Mouse (Mus musculus): Measurements from ENCODE around the gene Unc5c. TPM values are rescaled to one million over a fixed set of nuclear protein-coding genes. Genes with fewer than 3 reads are reported as not detected.

Gene Unc5c
- polyA plus RNA-seq, 1 experiment from 2014 or later = 18.9 TPM

GRCm38 (mm10) chr3:141733844-141734243, 268.8 kb downstream of the Unc5c start:
- H3K4me2 ChIP-seq = no peak overlapping the region
- no peaks in the 10 kb centered on the region for H3K4me1 ChIP-seq
- no peak overlapping the region for H3K9ac ChIP-seq
- H3K36me3 ChIP-seq = no peaks in the 10 kb centered on the region
- H3K9me3 ChIP-seq = no peaks in the 10 kb centered on the region
- H3K27me3 ChIP-seq = no peaks in the 10 kb centered on the region
- ATAC-seq (ENCODE audit: insufficient number of reproducible peaks, insufficient read depth, low FRiP score, low TSS enrichment, low read depth) = no peak
- H3K27ac ChIP-seq = no peak overlapping the region
- no peak overlapping the region for H3K4me3 ChIP-seq
- WGBS = 88% methylated on average over 6 of the region's 6 CpGs

GRCm38 (mm10) chr3:141735285-141735684, 270.3 kb downstream of the Unc5c start:
- no peak for ATAC-seq (ENCODE audit: insufficient number of reproducible peaks, insufficient read depth, low FRiP score, low TSS enrichment, low read depth)
- Histone ChIP-seq H3K4me3 (no peak overlapping the region), H3K36me3 (no peaks in the 10 kb centered on the region), H3K4me2 (no peak overlapping the region), H3K9ac (no peak overlapping the region), H3K27me3 (no peaks in the 10 kb centered on the region), H3K27ac (no peak overlapping the region), H3K9me3 (no peaks in the 10 kb centered on the region), H3K4me1 (no peaks in the 10 kb centered on the region)

GRCm38 (mm10) chr3:141745322-141745721, 280.3 kb downstream of the Unc5c start:
- H3K4me2 ChIP-seq = no peak overlapping the region
- H3K4me1 ChIP-seq = no peaks in the 10 kb centered on the region
- H3K27ac ChIP-seq = no peak overlapping the region
- no peaks in the 10 kb centered on the region for H3K9me3 ChIP-seq
- no peaks in the 10 kb centered on the region for H3K27me3 ChIP-seq
- H3K36me3 ChIP-seq = no peaks in the 10 kb centered on the region
- no peak for ATAC-seq (ENCODE audit: insufficient number of reproducible peaks, insufficient read depth, low FRiP score, low TSS enrichment, low read depth)
- no peak overlapping the region for H3K9ac ChIP-seq
- no peak overlapping the region for H3K4me3 ChIP-seq

- Histone ChIP-seq H3K9me3 (no peaks in the 10 kb centered on the region), H3K27me3 (no peaks in the 10 kb centered on the region), H3K9ac (no peak overlapping the region), H3K36me3 (no peaks in the 10 kb centered on the region), H3K4me1 (no peaks in the 10 kb centered on the region), H3K4me3 (no peak overlapping the region), H3K27ac (no peak overlapping the region), H3K4me2 (no peak overlapping the region)
- ATAC-seq (ENCODE audit: insufficient number of reproducible peaks, insufficient read depth, low FRiP score, low TSS enrichment, low read depth) = no peak
- 87% methylated on average over 4 of the region's 4 CpGs for WGBS
These were observed 283.8 kb downstream of the Unc5c start for GRCm38 (mm10) chr3:141748694-141749381.

- no peak for ATAC-seq (ENCODE audit: insufficient number of reproducible peaks, insufficient read depth, low FRiP score, low TSS enrichment, low read depth)
- no peaks in the 10 kb centered on the region for H3K9me3 ChIP-seq
- H3K9ac ChIP-seq = no peak overlapping the region
- no peak overlapping the region for H3K4me3 ChIP-seq
- H3K27ac ChIP-seq = no peak overlapping the region
- no peaks in the 10 kb centered on the region for H3K27me3 ChIP-seq
- no peaks in the 10 kb centered on the region for H3K36me3 ChIP-seq
- no peak overlapping the region for H3K4me2 ChIP-seq
- 47% methylated on average over 7 of the region's 7 CpGs for WGBS
- peaks cover 2% of the 10 kb centered on the region; the same call in 1 of the 2 replicates for H3K4me1 ChIP-seq
These were observed 287.2 kb downstream of the Unc5c start for GRCm38 (mm10) chr3:141752172-141752571.

- ATAC-seq (ENCODE audit: insufficient number of reproducible peaks, insufficient read depth, low FRiP score, low TSS enrichment, low read depth) = peak; percentile 62; the same call in 1 of the 2 replicates
- WGBS = 35% methylated on average over 3 of the region's 3 CpGs
- peak overlapping the region; percentile 68 for H3K27ac ChIP-seq
These were observed 292.2 kb downstream of the Unc5c start for GRCm38 (mm10) chr3:141757259-141757658.

GRCm38 (mm10) chr3:141778411-141778919, 313.4 kb downstream of the Unc5c start:
- Histone ChIP-seq H3K27ac (no peak overlapping the region), H3K27me3 (no peaks in the 10 kb centered on the region), H3K9ac (no peak overlapping the region), H3K4me2 (no peak overlapping the region), H3K4me3 (no peak overlapping the region), H3K36me3 (no peaks in the 10 kb centered on the region), H3K4me1 (peaks cover 11% of the 10 kb centered on the region), H3K9me3 (no peaks in the 10 kb centered on the region)
- WGBS = 55% methylated on average over 8 of the region's 8 CpGs
- no peak for ATAC-seq (ENCODE audit: insufficient number of reproducible peaks, insufficient read depth, low FRiP score, low TSS enrichment, low read depth)

More at GRCm38 (mm10) chr3:141757259-141757658, 292.2 kb downstream of the Unc5c start:
- no peak overlapping the region for H3K9ac ChIP-seq
- no peak overlapping the region for H3K4me2 ChIP-seq
- no peak overlapping the region for H3K4me3 ChIP-seq
- peaks cover 11% of the 10 kb centered on the region for H3K4me1 ChIP-seq
- H3K36me3 ChIP-seq = peaks cover 5% of the 10 kb centered on the region; the same call in 1 of the 2 replicates
- no peaks in the 10 kb centered on the region for H3K9me3 ChIP-seq
- H3K27me3 ChIP-seq = no peaks in the 10 kb centered on the region

GRCm38 (mm10) chr3:141779186-141779585, 314.2 kb downstream of the Unc5c start:
- no peak overlapping the region for H3K4me2 ChIP-seq
- no peak overlapping the region for H3K27ac ChIP-seq
- no peak overlapping the region for H3K4me3 ChIP-seq
- H3K27me3 ChIP-seq = no peaks in the 10 kb centered on the region
- H3K9me3 ChIP-seq = no peaks in the 10 kb centered on the region
- H3K36me3 ChIP-seq = no peaks in the 10 kb centered on the region
- H3K4me1 ChIP-seq = peaks cover 8% of the 10 kb centered on the region
- no peak for ATAC-seq (ENCODE audit: insufficient number of reproducible peaks, insufficient read depth, low FRiP score, low TSS enrichment, low read depth)
- H3K9ac ChIP-seq = no peak overlapping the region
- 39% methylated on average over 3 of the region's 3 CpGs for WGBS

GRCm38 (mm10) chr3:141782553-141782952, 317.5 kb downstream of the Unc5c start:
- 74% methylated on average over 4 of the region's 4 CpGs for WGBS
- H3K27ac ChIP-seq = no peak overlapping the region
- H3K9ac ChIP-seq = no peak overlapping the region
- no peaks in the 10 kb centered on the region for H3K27me3 ChIP-seq
- H3K4me1 ChIP-seq = peaks cover 18% of the 10 kb centered on the region
- no peak for ATAC-seq (ENCODE audit: insufficient number of reproducible peaks, insufficient read depth, low FRiP score, low TSS enrichment, low read depth)
- H3K9me3 ChIP-seq = no peaks in the 10 kb centered on the region
- H3K36me3 ChIP-seq = no peaks in the 10 kb centered on the region
- no peak overlapping the region for H3K4me2 ChIP-seq
- H3K4me3 ChIP-seq = no peak overlapping the region

GRCm38 (mm10) chr3:141791026-141791780, 326.2 kb downstream of the Unc5c start:
- Histone ChIP-seq H3K4me3 (no peak overlapping the region), H3K4me2 (no peak overlapping the region), H3K36me3 (0 out of 2 replicates have a peak, but pooled peaks cover 3% of the 10 kb centered on the region), H3K9ac (no peak overlapping the region), H3K9me3 (no peaks in the 10 kb centered on the region), H3K4me1 (peaks cover 11% of the 10 kb centered on the region; the same call in 1 of the 2 replicates), H3K27ac (no peak overlapping the region), H3K27me3 (no peaks in the 10 kb centered on the region)
- ATAC-seq (ENCODE audit: insufficient number of reproducible peaks, insufficient read depth, low FRiP score, low TSS enrichment, low read depth) = no peak
- 52% methylated on average over 8 of the region's 8 CpGs for WGBS

- no peak overlapping the region for H3K4me3 ChIP-seq
These were observed 327.1 kb downstream of the Unc5c start for GRCm38 (mm10) chr3:141792106-141792505.

More at GRCm38 (mm10) chr3:141792106-141792505, 327.1 kb downstream of the Unc5c start:
- no peak overlapping the region for H3K27ac ChIP-seq
- 0 out of 2 replicates have a peak, but pooled peaks cover 3% of the 10 kb centered on the region for H3K36me3 ChIP-seq
- no peak for ATAC-seq (ENCODE audit: insufficient number of reproducible peaks, insufficient read depth, low FRiP score, low TSS enrichment, low read depth)
- H3K4me2 ChIP-seq = no peak overlapping the region
- no peaks in the 10 kb centered on the region for H3K9me3 ChIP-seq
- H3K9ac ChIP-seq = no peak overlapping the region
- WGBS = 91% methylated on average over 1 of the region's 1 CpGs
- H3K27me3 ChIP-seq = no peaks in the 10 kb centered on the region
- 0 out of 2 replicates have a peak, but pooled peaks cover 6% of the 10 kb centered on the region for H3K4me1 ChIP-seq

Data from embryonic facial prominence, embryonic 13.5 days (tissue).